Mouse (Mus musculus): Measurements from ENCODE around the gene Notch4. TPM values are rescaled to one million over a fixed set of nuclear protein-coding genes. Genes with fewer than 3 reads are reported as not detected.

Gene Notch4
- polyA plus RNA-seq, 1 experiment from 2014 or later: 8.4 TPM

DNA sequence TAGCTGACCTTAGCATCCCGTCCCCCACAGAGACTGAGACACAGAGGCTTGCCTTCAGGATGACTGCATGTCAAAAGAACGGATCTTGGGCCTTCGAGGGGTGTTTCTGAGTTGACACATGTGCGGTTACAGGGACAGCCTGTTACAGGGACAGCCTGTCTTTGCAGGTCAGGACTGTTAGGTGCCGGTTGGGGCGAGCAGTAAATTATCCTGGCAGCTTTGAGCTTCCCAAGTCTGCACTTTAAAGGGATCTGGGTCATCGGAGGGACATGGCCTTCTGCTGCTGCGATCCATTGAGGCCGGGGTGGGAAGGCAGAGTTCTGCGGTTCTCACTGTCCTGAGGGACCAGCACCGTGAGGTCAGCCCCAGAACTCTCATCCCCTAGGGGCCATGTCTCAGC, 6.7 kb upstream of the Notch4 start:
- H3K9me3 ChIP-seq: no peaks in the 10 kb centered on the region
- WGBS: 75% methylated on average over 11 of the region's 11 CpGs

DNA sequence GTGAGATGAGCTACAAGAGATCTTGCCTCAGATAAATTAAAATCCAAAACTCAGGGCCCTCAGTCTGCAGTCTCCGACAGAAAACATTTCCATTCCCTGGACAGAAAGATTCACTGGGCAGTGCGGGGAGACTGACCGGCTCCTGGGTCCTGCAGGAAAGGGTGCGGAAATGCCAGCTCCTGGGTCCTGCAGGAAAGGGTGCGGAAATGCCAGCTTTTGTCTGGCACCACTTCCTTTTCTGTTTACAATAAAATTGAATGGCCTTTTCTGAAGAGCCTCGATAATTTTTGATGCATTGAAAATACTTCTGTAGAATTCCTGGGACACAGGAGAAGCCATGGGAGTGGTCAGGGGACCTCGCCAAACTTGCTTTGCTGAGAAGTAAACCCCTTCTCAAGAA, 5.0 kb upstream of the Notch4 start:
- WGBS: 75% methylated on average over 7 of the region's 7 CpGs
- no peak overlapping the region for H3K27ac ChIP-seq

More for the DNA sequence above, 6.7 kb upstream of the Notch4 start:
- Histone ChIP-seq H3K4me3 (no peak overlapping the region), H3K27ac (no peak overlapping the region), H3K36me3 (no peaks in the 10 kb centered on the region), H3K27me3 (ENCODE audit: insufficient read depth, poor library complexity, severe bottlenecking) (peaks cover 16% of the 10 kb centered on the region; the same call in 1 of the 2 replicates), H3K4me1 (peaks cover 5% of the 10 kb centered on the region; the same call in 1 of the 2 replicates)
- DNase-seq (ENCODE audit: low spot score): no peak

DNA sequence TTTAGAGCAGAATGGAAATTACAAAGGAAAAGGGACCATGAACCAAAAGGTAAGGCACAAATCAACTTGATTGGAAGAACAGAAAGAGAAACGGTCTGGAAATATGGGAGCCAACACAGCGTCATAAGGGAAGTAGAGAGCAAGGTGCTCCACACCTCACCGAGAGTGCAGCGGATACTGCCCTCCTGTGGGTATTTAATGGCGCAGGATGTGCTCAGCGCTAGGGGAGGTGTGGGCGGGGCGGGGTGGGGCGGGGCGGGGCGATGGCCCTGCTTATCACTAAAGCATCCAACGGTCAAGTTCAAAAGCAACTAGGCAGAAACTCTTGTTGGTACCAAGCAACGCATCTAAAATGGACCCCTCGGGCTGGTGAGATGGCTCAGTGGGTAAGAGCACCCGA, 4.2 kb upstream of the Notch4 start:
- Histone ChIP-seq H3K36me3 (no peaks in the 10 kb centered on the region), H3K4me1 (peaks cover 16% of the 10 kb centered on the region), H3K9me3 (no peaks in the 10 kb centered on the region), H3K27ac (no peak overlapping the region), H3K4me3 (no peak overlapping the region), H3K27me3 (ENCODE audit: insufficient read depth, poor library complexity, severe bottlenecking) (peaks cover 13% of the 10 kb centered on the region; the same call in 1 of the 2 replicates)
- 19% methylated on average over 15 of the region's 15 CpGs for WGBS
- no peak for DNase-seq (ENCODE audit: low spot score)

More for the DNA sequence above, 5.0 kb upstream of the Notch4 start:
- Histone ChIP-seq H3K36me3 (no peaks in the 10 kb centered on the region), H3K9me3 (no peaks in the 10 kb centered on the region), H3K4me3 (no peak overlapping the region), H3K27me3 (ENCODE audit: insufficient read depth, poor library complexity, severe bottlenecking) (peaks cover 16% of the 10 kb centered on the region; the same call in 1 of the 2 replicates), H3K4me1 (peaks cover 8% of the 10 kb centered on the region)
- no peak for DNase-seq (ENCODE audit: low spot score)

DNA sequence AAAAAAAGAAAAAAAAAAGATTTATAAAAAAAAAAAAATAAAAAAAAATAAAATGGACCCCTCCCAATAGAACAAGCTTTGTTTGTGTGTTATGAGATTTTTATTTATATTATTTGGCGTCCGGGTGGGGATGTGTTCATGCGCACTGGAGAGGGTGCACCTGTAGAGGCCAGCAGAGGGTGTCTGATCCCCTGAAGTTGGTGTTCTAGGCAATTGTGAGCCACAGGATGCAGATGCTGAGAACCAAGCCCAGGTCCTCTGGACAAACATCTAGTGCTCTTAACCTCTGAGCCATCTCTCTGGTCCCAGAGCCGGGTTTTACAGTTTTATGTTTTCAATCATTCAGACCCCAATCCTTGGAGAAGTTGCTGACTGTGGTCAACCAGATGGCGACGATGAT, 3.6 kb upstream of the Notch4 start:
- Histone ChIP-seq H3K4me3 (no peak overlapping the region), H3K27me3 (ENCODE audit: insufficient read depth, poor library complexity, severe bottlenecking) (peaks cover 18% of the 10 kb centered on the region)
- 83% methylated on average over 6 of the region's 6 CpGs for WGBS

DNA sequence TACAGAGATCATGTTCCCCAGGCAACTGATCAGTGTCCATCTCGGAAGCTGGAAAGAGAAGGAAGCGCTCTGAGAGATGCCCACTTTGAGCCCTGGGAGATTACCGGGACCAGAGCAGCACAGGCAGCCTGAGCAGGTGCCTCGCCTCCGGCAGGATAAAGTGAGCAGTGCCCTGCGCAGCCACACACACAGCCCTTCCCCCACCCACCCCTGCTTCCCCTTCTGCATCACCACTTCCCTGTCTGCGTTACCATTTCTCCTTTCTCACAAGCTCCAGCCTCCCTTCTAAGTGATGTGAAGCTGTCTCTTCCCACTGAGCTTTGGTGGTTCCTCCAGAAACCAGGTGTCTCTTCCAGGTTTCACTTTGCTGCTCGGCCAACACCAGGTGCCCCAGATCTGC, 2.9 kb upstream of the Notch4 start:
- Histone ChIP-seq H3K27me3 (ENCODE audit: insufficient read depth, poor library complexity, severe bottlenecking) (peaks cover 25% of the 10 kb centered on the region), H3K4me1 (peaks cover 24% of the 10 kb centered on the region), H3K9me3 (no peaks in the 10 kb centered on the region), H3K4me3 (0 out of 2 replicates have a peak overlapping the region, but pooled peaks have one; percentile 3), H3K36me3 (no peaks in the 10 kb centered on the region), H3K27ac (peak overlapping the region; percentile 47; the same call in 1 of the 2 replicates)
- 37% methylated on average over 8 of the region's 8 CpGs for WGBS
- no peak for DNase-seq (ENCODE audit: low spot score)

More for the DNA sequence above, 3.6 kb upstream of the Notch4 start:
- peaks cover 21% of the 10 kb centered on the region for H3K4me1 ChIP-seq
- no peak for DNase-seq (ENCODE audit: low spot score)
- H3K27ac ChIP-seq: no peak overlapping the region
- H3K36me3 ChIP-seq: no peaks in the 10 kb centered on the region
- no peaks in the 10 kb centered on the region for H3K9me3 ChIP-seq

DNA sequence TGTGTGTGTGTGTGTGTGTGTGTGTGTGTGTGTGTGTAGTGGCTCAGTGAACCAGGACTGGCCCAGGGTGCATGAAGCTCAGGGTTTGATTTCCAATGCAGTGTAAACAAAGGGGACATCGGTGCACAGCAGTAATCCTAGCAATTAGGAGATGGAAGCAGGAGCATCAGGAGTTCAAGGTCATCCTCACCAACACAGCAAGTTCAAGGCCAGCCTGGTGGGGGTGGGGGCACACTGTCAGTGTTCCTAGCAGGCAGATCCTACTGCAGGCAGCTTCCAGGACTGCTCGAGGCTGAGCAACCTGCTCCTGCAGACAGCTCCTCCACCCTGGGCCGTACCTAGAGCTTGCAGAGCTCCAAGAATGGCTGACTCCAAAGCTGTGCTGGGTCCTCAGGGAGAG, 1.5 kb upstream of the Notch4 start:
- Histone ChIP-seq H3K27ac (no peak overlapping the region; the same call in 1 of the 2 replicates), H3K27me3 (ENCODE audit: insufficient read depth, poor library complexity, severe bottlenecking) (peaks cover 35% of the 10 kb centered on the region), H3K9me3 (no peaks in the 10 kb centered on the region), H3K4me3 (no peak overlapping the region), H3K36me3 (no peaks in the 10 kb centered on the region), H3K4me1 (peaks cover 24% of the 10 kb centered on the region)
- 69% methylated on average over 3 of the region's 3 CpGs for WGBS
- no peak for DNase-seq (ENCODE audit: low spot score)

DNA sequence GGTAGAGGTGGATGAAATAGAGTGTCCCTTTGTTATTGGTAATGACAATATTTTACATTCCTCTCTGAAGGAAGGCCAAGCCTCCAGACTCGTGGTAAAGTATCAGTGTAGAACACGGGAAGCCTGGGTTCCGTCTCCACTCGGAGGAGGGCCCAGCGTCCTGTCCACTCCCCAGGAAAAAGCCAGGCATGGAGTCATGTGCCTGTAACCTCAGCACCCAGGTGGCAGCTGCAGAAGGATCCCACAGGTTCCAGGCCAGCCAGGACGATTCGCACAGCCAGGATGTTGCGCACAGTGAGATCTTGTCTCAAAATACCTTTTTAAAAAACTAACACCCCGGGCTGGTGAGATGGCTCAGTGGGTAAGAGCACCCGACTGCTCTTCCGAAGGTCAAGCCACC, 714 bp upstream of the Notch4 start:
- no peak overlapping the region for H3K4me3 ChIP-seq
- H3K4me1 ChIP-seq: peaks cover 24% of the 10 kb centered on the region
- H3K36me3 ChIP-seq: no peaks in the 10 kb centered on the region
- H3K27ac ChIP-seq: no peak overlapping the region
- peaks cover 35% of the 10 kb centered on the region for H3K27me3 ChIP-seq (ENCODE audit: insufficient read depth, poor library complexity, severe bottlenecking)
- WGBS: 65% methylated on average over 11 of the region's 11 CpGs
- DNase-seq (ENCODE audit: low spot score): no peak
- H3K9me3 ChIP-seq: no peaks in the 10 kb centered on the region

DNA sequence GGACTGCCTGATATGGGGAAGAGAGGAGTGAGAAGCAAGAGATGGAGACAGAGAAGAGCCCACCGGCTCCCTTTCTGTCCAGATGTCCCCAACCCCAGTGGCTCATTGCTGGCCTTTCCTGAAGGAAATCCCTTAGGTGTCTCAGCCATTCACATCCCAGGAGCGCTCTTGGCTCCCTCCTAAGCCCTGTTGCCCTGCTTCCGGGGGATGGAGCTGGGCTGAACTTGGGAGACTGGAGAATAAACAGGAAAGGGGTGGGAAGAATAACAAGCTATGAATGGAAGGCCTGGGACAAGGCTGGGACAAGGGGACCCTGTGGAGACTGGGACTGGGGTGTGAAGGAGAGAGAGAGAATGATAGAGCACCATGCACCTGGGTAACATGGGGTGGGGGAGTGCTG, 728 bp downstream of the Notch4 start:
- 33% methylated on average over 3 of the region's 3 CpGs for WGBS
- Histone ChIP-seq H3K4me1 (peaks cover 24% of the 10 kb centered on the region), H3K27ac (peak overlapping the region; percentile 77), H3K27me3 (ENCODE audit: insufficient read depth, poor library complexity, severe bottlenecking) (peaks cover 40% of the 10 kb centered on the region), H3K36me3 (0 out of 2 replicates have a peak, but pooled peaks cover under 1% of the 10 kb centered on the region), H3K9me3 (no peaks in the 10 kb centered on the region), H3K4me3 (peak overlapping the region; percentile 36)
- DNase-seq (ENCODE audit: low spot score): no peak

DNA sequence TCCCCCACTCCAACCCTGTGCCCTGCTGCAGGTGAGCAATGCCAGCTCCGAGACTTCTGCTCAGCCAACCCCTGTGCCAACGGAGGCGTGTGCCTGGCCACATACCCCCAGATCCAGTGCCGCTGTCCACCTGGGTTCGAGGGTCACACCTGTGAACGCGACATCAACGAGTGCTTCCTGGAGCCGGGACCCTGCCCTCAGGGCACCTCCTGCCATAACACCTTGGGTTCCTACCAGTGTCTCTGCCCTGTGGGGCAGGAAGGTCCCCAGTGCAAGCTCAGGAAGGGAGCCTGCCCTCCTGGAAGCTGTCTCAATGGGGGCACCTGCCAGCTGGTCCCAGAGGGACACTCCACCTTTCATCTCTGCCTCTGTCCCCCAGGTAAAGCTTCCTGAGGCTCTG, 3.2 kb downstream of the Notch4 start:
- 0 out of 2 replicates have a peak, but pooled peaks cover 4% of the 10 kb centered on the region for H3K9me3 ChIP-seq
- WGBS: 66% methylated on average over 9 of the region's 9 CpGs
- H3K4me3 ChIP-seq: no peak overlapping the region
- H3K27ac ChIP-seq: no peak overlapping the region
- H3K27me3 ChIP-seq (ENCODE audit: insufficient read depth, poor library complexity, severe bottlenecking): peaks cover 43% of the 10 kb centered on the region
- H3K4me1 ChIP-seq: peaks cover 20% of the 10 kb centered on the region
- no peak for DNase-seq (ENCODE audit: low spot score)
- peaks cover 17% of the 10 kb centered on the region for H3K36me3 ChIP-seq

DNA sequence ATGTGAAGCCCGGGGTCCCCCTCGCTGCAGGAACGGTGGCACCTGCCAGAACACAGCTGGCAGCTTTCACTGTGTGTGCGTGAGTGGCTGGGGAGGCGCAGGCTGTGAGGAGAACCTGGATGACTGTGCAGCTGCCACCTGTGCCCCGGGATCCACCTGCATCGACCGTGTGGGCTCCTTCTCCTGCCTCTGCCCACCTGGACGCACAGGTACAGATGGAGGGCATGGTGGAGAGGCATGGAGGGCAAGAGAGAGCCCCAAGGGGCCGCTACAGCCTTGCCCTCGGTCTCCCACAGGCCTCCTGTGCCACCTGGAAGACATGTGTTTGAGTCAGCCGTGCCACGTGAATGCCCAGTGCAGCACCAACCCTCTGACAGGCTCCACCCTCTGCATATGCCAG, 4.4 kb downstream of the Notch4 start:
- H3K9me3 ChIP-seq: 0 out of 2 replicates have a peak, but pooled peaks cover 4% of the 10 kb centered on the region
- no peak for DNase-seq (ENCODE audit: low spot score)
- peaks cover 23% of the 10 kb centered on the region for H3K4me1 ChIP-seq
- 71% methylated on average over 13 of the region's 13 CpGs for WGBS
- peaks cover 46% of the 10 kb centered on the region for H3K27me3 ChIP-seq (ENCODE audit: insufficient read depth, poor library complexity, severe bottlenecking)
- H3K27ac ChIP-seq: no peak overlapping the region
- H3K4me3 ChIP-seq: no peak overlapping the region
- H3K36me3 ChIP-seq: peaks cover 17% of the 10 kb centered on the region

DNA sequence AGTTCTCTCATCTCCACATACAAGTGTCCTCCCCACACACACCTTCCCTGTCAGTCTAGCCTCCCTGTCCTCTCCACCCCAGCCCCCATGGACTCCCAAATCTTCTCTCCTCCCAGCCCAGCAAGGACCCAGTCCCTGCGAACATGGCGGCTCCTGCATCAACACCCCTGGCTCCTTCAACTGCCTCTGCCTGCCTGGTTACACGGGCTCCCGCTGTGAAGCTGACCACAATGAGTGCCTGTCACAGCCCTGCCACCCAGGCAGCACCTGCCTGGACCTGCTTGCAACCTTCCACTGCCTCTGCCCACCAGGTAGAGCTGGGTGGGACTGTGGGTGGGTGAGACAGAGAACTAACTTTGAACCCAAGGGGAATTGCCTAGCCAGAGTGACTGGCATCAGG, 5.9 kb downstream of the Notch4 start:
- no peak for DNase-seq (ENCODE audit: low spot score)
- no peak overlapping the region for H3K27ac ChIP-seq

DNA sequence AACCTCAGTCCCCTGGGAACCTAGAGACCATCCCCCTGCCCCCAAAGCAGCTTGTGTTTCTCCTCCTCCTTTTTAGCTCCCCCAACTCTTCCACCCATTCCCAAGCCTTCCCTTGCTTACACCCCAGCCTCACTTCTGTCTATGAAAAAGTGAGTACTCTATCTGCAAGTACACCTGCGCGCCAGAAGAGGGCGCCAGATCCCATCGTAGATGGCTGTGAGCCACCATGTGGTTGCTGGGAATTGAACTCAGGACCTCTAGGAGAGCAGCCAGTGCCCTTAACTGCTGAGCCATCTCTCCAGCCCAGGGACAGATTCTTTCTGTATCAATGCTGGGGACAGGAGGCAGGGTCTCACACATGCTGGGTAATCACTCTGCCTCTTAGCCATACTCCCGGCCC, 7.8 kb downstream of the Notch4 start:
- Histone ChIP-seq H3K36me3 (peaks cover 21% of the 10 kb centered on the region), H3K27me3 (ENCODE audit: insufficient read depth, poor library complexity, severe bottlenecking) (peaks cover 31% of the 10 kb centered on the region), H3K4me1 (peaks cover 10% of the 10 kb centered on the region; the same call in 1 of the 2 replicates), H3K27ac (no peak overlapping the region), H3K9me3 (0 out of 2 replicates have a peak, but pooled peaks cover 4% of the 10 kb centered on the region), H3K4me3 (no peak overlapping the region)
- WGBS: 13% methylated on average over 5 of the region's 5 CpGs
- no peak for DNase-seq (ENCODE audit: low spot score)

More for the DNA sequence above, 5.9 kb downstream of the Notch4 start:
- Histone ChIP-seq H3K4me1 (peaks cover 12% of the 10 kb centered on the region), H3K9me3 (0 out of 2 replicates have a peak, but pooled peaks cover 4% of the 10 kb centered on the region), H3K36me3 (peaks cover 21% of the 10 kb centered on the region), H3K27me3 (ENCODE audit: insufficient read depth, poor library complexity, severe bottlenecking) (peaks cover 49% of the 10 kb centered on the region), H3K4me3 (no peak overlapping the region)
- WGBS: 68% methylated on average over 4 of the region's 4 CpGs

DNA sequence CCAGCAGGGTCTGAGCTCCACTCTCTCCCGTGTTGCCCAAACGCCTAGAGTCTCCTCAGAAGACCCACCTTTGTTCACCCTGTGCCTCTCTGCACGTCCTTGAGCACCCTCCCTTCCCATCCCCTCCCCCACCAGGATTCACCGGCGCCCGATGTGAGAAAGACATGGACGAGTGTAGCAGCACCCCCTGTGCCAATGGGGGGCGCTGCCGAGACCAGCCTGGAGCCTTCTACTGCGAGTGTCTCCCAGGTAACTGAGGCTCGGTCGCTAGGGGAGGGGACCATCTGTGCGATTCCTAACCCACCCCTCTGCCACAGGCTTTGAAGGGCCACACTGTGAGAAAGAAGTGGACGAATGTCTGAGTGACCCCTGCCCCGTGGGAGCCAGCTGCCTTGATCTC, 8.3 kb downstream of the Notch4 start:
- 0 out of 2 replicates have a peak, but pooled peaks cover 4% of the 10 kb centered on the region for H3K9me3 ChIP-seq
- no peak overlapping the region for H3K4me3 ChIP-seq
- no peak for DNase-seq (ENCODE audit: low spot score)
- H3K4me1 ChIP-seq: peaks cover 10% of the 10 kb centered on the region; the same call in 1 of the 2 replicates
- peaks cover 24% of the 10 kb centered on the region for H3K36me3 ChIP-seq
- H3K27ac ChIP-seq: no peak overlapping the region
- 18% methylated on average over 15 of the region's 15 CpGs for WGBS
- peaks cover 26% of the 10 kb centered on the region for H3K27me3 ChIP-seq (ENCODE audit: insufficient read depth, poor library complexity, severe bottlenecking)
